Comparison of ENCODE assay signal across 17 mouse cellular contexts in genomic region chr2:128516694-128517093, GRCm38 (mm10).
A peak's percentile ranks its signal among the peaks of the same experiment; 100 is the strongest.
DNase-seq lines count a peak whose midpoint lies in the region; ATAC-seq lines count a peak whose summit lies in the region.
"Had no signal": no experiment of that assay in that cellular context is flagged by ENCODE, and none has a peak within 500 bp of the region (broad histone marks: within the 10 kb centered on the region; RNA-seq: fewer than 3 reads in every experiment).

No protein-coding gene starts in this region.

- DNase-seq in thymus, postnatal 4 days, result peak; percentile 18
- no peak for DNase-seq in thymus, postnatal 14 days
- DNase-seq in CD4-positive, CD25-positive, alpha-beta regulatory T cell, adult 2 months (ENCODE audit: low read depth, low spot score), result peak; percentile 31
- no peak for DNase-seq in cerebellum, postnatal 36 days
- no peak for DNase-seq in adrenal gland, postnatal 14 days
- DNase-seq: adrenal gland, adult 2 months; adrenal gland, postnatal 36 days; cerebellum, adult 2 months; cerebellum, postnatal 10 days; embryo, embryonic 11 days; gastrocnemius, postnatal 10 days; heart, adult 2 months; heart, postnatal 14 days had no signal

- ATAC-seq in activated CD4-positive, CD25-positive, alpha-beta regulatory T cell, adult 4 months, result peak; percentile 70
- ATAC-seq: forebrain, embryonic 15.5 days; intestine, embryonic 16.5 days; Patski had no signal

Comparison
In these comparisons a context has a peak if more than half of its experiments do, and no peak if none do; other contexts are left out.
1. DNase-seq: peak in thymus, postnatal 4 days (single experiment) and CD4-positive, CD25-positive, alpha-beta regulatory T cell, adult 2 months (single experiment); none in thymus, postnatal 14 days (single experiment), cerebellum, postnatal 36 days (0 of 2) and adrenal gland, postnatal 14 days (single experiment).